Mouse (Mus musculus): ENCODE data around the gene Apeh. TPM values are rescaled to one million over a fixed set of nuclear protein-coding genes. Genes with fewer than 3 reads are reported as not detected.
"Not testable (repeated sequence)": the region's sequence is repeated elsewhere in the genome, so short reads cannot be mapped to it uniquely, and the experiment has no call there.

The Apeh gene
- polyA plus RNA-seq (2016; fragmentation: Nextera tagmentation; extraction: Ambion mirVana): 80.7 and 84.4 TPM in 2 replicates

DNA sequence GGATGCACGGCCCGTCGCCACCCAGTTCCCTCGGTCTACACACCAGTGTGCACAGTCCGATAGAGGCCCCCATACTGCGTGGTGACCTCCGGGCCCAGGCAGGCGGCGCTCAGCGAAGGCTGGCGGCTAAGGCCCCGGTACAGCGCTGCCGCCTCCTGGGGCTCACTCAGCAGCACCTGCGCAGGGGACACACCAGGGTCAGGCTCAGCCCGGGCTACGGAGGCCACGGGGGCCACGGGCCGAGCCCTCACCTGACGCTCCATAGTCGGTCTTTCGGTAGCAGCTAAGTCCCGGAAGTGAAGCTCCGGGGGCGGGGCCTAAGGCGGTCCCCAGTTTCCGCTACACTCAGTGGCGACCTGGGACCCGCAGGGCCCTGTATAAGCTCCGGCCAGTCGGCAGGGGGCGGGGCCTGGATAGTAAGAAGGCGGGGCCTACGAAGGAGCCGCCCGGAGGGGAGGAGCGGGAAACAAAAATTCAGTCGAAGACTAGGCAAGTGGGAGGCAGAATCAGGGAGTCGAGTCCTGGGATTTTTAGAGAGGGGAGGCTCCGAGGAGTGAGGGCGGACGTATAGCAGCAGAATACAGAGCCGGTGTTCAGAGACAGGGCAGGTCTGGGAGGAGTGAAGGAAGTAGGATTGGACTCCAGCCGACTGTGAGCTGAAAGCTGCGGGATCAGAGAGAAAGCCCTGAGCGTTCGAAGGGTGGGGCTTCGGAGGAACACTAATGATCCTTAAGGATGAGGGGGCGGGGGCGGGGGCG lies at the start of gene Apeh:
Apeh (minus strand) TSS at position 423 of the 758 bp plus-strand sequence.
- WGBS: under 1% methylated on average over 52 of the region's 52 CpGs

DNA sequence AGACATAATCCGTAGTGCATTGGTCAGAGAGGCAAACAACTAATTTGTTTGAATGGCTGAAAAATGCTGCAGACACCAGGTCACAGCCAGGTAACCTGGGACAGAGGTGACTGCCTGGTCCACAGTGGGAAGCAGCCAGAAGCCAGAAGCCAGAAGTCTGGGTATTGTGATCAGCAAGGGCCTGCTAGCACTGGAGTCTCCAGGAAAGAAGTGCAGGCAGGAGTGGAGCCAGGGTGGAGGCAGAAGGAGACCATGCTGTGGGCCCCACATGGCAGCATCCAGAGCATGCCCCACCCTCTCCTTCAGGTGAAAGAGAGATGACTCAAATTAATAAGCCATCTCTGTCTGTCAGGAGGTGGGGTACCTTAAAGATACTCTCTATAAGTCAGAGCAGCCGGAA lies 49.1 kb upstream of the Apeh start:
- DNase-seq (ENCODE audit: low spot score): no peak

More for the DNA sequence above, at the start of gene Apeh:
- Histone ChIP-seq H3K4me3 (peak within 1 kb of the TSS; percentile 77), H3K27ac (peak within 1 kb of the TSS; percentile 92), H3K27me3 (ENCODE audit: insufficient read depth, poor library complexity, severe bottlenecking) (no peaks in the 10 kb centered on the region), H3K36me3 (peaks cover 36% of the 10 kb centered on the region), H3K4me1 (peaks cover 53% of the 10 kb centered on the region), H3K9me3 (no peaks in the 10 kb centered on the region)
- DNase-seq (ENCODE audit: low spot score): peak; percentile 98

DNA sequence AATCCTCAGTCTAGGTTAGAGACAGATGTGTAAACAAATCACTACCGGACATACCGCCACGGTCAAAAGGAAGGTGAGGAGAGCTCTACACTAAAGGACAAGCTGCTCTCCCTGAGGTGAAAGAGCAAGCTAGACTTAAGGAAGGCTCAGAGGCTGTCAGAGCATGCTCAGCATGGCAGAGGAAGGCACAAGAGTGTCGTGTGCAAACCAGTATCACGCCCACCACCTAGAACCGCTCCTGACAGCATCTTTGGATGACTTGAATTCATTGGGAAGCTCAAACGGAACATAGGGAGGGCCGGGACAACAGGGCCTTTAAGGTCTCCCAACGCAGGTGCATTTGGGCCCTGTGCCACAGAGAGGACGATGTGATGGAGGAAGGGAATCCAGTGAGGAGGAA lies 47.0 kb upstream of the Apeh start:
- H3K9me3 ChIP-seq: no peaks in the 10 kb centered on the region; the same call in 1 of the 2 replicates
- DNase-seq (ENCODE audit: low spot score): no peak
- 0 out of 2 replicates have a peak, but pooled peaks cover 2% of the 10 kb centered on the region for H3K27me3 ChIP-seq (ENCODE audit: insufficient read depth, poor library complexity, severe bottlenecking)
- WGBS: 83% methylated on average over 10 of the region's 10 CpGs
- H3K4me3 ChIP-seq: no peak overlapping the region
- H3K4me1 ChIP-seq: peaks cover 18% of the 10 kb centered on the region
- no peak overlapping the region for H3K27ac ChIP-seq
- no peaks in the 10 kb centered on the region for H3K36me3 ChIP-seq

More for the DNA sequence above, 49.1 kb upstream of the Apeh start:
- Histone ChIP-seq H3K4me1 (peaks cover 10% of the 10 kb centered on the region), H3K27me3 (ENCODE audit: insufficient read depth, poor library complexity, severe bottlenecking) (no peaks in the 10 kb centered on the region), H3K36me3 (no peaks in the 10 kb centered on the region), H3K27ac (no peak overlapping the region), H3K9me3 (no peaks in the 10 kb centered on the region; the same call in 1 of the 2 replicates), H3K4me3 (no peak overlapping the region)
- 89% methylated on average over 2 of the region's 2 CpGs for WGBS

DNA sequence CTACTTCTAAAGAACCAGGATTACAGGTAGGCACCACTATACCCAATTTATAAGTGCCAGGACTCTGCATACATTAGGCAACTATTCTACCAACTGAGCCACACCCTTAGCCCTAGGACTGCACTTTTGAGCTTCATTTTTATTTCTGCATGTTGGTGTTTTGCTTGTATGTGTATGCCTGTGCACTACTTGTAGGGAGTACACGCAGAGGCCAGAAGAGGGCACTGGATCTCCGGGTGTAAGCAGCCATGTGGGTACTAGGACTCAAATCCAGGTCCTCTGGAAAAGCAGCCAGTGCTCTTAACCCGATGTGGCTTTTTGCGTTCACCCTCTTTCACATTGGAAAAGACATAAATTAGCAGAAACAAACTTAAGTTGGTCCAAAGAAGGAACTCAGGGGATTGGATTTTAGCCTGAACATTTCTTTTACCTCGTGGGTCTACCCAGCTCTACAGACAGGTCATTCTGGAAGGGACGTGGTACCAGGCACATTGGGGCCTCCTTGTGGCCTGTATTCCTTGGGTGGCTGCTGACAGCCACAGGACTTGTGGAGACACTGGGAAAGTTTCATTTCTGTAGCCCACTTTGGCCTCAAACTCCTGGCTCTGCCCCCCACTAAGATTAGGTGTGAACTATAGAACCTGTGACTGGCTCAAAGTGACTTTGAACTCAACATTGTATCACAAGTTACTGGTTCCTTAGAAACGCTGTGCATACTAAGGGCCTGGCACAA lies 45.7 kb upstream of the Apeh start:
- Histone ChIP-seq H3K4me1 (peaks cover 18% of the 10 kb centered on the region), H3K36me3 (no peaks in the 10 kb centered on the region), H3K9me3 (no peaks in the 10 kb centered on the region; the same call in 1 of the 2 replicates), H3K27me3 (ENCODE audit: insufficient read depth, poor library complexity, severe bottlenecking) (0 out of 2 replicates have a peak, but pooled peaks cover 2% of the 10 kb centered on the region), H3K27ac (no peak overlapping the region), H3K4me3 (no peak overlapping the region)
- 69% methylated on average over 7 of the region's 7 CpGs for WGBS
- DNase-seq (ENCODE audit: low spot score): no peak

DNA sequence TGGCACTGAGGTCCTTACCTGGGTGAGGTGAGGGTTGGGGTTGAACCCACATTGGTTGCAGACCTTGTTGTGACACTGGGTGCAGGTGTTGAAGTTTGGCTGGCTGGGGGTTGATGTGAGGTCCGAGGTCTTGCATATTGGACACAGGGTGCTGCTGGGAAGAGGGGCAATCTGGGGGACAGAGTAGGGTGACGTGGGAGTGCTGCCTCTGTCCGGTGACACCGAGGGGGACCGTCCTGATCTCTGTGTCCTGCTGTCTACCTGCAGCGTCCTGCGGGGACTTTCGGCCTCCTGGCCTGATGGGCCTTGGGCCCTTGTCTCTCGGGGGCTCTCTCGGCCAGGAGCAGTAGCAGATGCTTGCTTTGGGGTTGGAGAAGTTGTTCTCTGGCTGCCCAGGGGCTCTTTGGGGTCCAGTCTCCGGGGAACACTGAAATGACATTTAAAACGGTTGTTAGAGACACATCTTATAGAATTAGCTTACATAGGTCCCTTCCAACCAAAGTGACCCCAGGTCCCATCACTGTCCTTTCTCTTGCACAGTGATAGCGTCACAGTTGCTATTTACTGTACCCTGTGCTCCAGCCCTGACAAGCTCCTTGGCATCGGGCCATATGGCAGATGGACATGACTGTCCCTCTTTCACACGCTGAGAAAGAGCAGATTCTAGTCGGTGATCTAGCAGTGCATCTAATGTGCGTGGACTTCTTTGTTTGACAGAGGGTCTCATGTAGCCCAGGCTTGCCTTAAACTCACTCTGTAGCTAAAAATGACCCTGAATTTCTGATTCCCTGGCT lies 45.0 kb upstream of the Apeh start:
- no peak overlapping the region for H3K4me3 ChIP-seq
- no peaks in the 10 kb centered on the region for H3K36me3 ChIP-seq
- H3K27me3 ChIP-seq (ENCODE audit: insufficient read depth, poor library complexity, severe bottlenecking): 0 out of 2 replicates have a peak, but pooled peaks cover 2% of the 10 kb centered on the region
- no peak for DNase-seq (ENCODE audit: low spot score)
- no peaks in the 10 kb centered on the region; the same call in 1 of the 2 replicates for H3K9me3 ChIP-seq
- H3K27ac ChIP-seq: no peak overlapping the region
- 80% methylated on average over 17 of the region's 17 CpGs for whole genome bisulfite sequencing
- H3K4me1 ChIP-seq: peaks cover 14% of the 10 kb centered on the region

DNA sequence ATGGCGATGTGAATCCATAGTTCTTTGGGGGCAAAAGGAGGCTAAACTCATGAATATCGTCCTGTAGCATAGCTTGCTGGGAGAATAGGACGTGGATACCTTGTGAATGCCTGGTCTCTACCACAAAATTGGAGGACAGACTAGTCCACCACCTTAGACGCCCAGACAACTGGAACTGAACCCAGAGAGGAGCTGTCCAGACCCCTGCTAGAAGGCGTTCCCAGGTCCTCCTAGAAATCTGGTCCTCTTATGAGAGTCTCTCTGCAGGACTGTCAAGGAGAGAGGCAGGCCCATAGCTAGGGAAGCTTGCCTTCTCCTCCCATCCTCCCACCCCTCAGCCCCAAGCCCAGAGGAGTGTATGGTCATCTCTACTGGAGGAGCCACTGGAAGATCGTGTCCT lies 43.7 kb upstream of the Apeh start:
- Histone ChIP-seq H3K4me3 (no peak overlapping the region), H3K9me3 (no peaks in the 10 kb centered on the region; the same call in 1 of the 2 replicates), H3K27me3 (ENCODE audit: insufficient read depth, poor library complexity, severe bottlenecking) (peaks cover 2% of the 10 kb centered on the region; the same call in 1 of the 2 replicates), H3K27ac (no peak overlapping the region), H3K4me1 (peaks cover 13% of the 10 kb centered on the region), H3K36me3 (no peaks in the 10 kb centered on the region)
- DNase-seq (ENCODE audit: low spot score): no peak
- WGBS: 71% methylated on average over 6 of the region's 6 CpGs

DNA sequence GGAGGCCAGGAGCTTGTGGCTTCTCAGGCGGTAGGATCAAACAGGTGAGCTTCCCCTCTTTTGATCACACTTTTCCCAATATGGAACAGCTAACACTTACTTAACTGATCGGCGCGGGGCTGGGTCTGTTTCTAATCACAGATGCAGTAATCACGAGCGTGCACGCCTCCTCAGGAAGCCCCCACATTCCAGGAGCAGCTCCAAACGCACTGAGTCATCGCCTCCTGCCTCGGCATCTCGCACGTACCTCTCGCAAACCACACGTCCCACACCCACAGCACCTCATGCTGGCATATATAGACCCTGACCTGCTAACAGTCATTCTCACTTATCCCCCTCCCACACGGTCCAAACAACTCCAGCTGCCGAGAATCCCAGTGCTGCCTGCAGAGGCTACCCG lies 43.1 kb upstream of the Apeh start:
- WGBS: 13% methylated on average over 17 of the region's 17 CpGs
- H3K4me3 ChIP-seq: peak overlapping the region; percentile 22; the same call in 1 of the 2 replicates
- no peaks in the 10 kb centered on the region for H3K9me3 ChIP-seq
- H3K36me3 ChIP-seq: no peaks in the 10 kb centered on the region
- H3K27me3 ChIP-seq (ENCODE audit: insufficient read depth, poor library complexity, severe bottlenecking): peaks cover 2% of the 10 kb centered on the region; the same call in 1 of the 2 replicates
- H3K4me1 ChIP-seq: peaks cover 13% of the 10 kb centered on the region
- DNase-seq (ENCODE audit: low spot score): no peak
- H3K27ac ChIP-seq: 0 out of 2 replicates have a peak overlapping the region, but pooled peaks have one; percentile 56

DNA sequence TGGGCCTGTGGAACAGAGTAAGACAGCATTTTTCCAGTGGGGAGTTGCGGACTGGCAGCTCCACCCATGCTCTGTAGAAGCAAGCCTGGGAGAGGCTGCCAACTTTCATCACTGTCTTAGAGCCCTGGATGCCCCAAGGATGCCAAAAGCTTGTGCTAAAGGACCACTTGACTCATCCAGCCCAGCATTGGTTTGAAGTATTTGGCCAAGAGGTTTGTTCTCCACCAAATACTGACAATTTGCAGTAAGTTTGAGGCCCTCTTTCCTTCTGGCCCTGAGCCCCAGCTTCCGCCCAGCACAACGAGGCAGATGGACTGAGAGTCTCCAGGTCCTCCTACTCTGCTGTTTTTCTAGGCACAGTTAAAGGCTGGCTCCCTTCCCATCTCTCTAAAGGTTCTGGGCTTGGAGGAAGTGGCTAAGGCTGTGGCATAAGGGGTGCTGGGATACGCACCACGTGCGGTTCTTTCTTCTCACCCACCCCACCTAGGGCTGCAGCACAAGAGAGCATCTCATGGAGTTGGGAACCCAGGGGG lies 42.6 kb upstream of the Apeh start:
- no peaks in the 10 kb centered on the region for H3K36me3 ChIP-seq
- 0 out of 2 replicates have a peak overlapping the region, but pooled peaks have one; percentile 56 for H3K27ac ChIP-seq
- peaks cover 2% of the 10 kb centered on the region; the same call in 1 of the 2 replicates for H3K27me3 ChIP-seq (ENCODE audit: insufficient read depth, poor library complexity, severe bottlenecking)
- WGBS: 75% methylated on average over 6 of the region's 6 CpGs
- H3K4me1 ChIP-seq: peaks cover 13% of the 10 kb centered on the region
- peak overlapping the region; percentile 22; the same call in 1 of the 2 replicates for H3K4me3 ChIP-seq
- no peaks in the 10 kb centered on the region for H3K9me3 ChIP-seq
- DNase-seq (ENCODE audit: low spot score): no peak

DNA sequence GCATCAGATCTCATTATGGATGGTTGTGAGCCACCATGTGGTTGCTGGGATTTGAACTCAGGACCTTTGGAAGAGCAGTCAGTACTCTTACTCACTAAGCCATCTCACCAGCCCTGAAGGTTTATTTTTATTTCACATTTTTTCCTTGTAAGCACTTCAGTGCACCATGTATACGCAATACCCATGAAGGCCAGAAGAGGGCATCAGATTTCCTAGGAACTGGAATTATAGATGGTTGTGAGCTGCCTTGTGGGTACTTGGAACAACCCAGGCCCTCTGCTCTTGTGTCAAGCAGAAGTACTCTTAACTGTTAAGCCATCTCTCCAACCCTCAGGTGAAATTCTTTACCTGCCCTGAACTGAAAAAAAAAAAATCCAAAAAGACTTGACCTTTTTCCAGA lies 41.8 kb upstream of the Apeh start:
- H3K27ac ChIP-seq: no peak overlapping the region
- peaks cover 2% of the 10 kb centered on the region; the same call in 1 of the 2 replicates for H3K27me3 ChIP-seq (ENCODE audit: insufficient read depth, poor library complexity, severe bottlenecking)
- DNase-seq (ENCODE audit: low spot score): no peak
- H3K36me3 ChIP-seq: no peaks in the 10 kb centered on the region
- H3K9me3 ChIP-seq: no peaks in the 10 kb centered on the region
- H3K4me1 ChIP-seq: peaks cover 13% of the 10 kb centered on the region
- no peak overlapping the region for H3K4me3 ChIP-seq
- 38% methylated on average over 1 of the region's 1 CpGs for WGBS

DNA sequence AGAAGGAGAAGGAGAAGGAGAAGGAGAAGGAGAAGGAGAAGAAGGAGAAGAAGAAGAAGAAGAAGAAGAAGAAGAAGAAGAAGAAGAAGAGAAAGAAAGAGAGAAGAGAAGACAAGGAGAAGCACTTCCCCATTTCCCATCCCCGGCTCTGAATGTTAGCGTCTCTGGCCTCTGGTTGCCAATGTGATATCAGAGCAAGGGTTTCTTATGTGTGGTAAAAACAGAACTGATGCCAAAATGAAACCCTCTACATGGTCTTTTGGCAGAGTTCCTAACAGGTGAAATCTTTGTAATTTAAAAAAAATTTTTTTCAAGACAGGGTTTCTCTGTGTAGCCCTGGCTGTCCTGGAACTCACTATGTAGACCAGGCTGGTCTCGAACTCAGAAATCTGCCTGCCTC lies 41.3 kb upstream of the Apeh start:
- not testable (repeated sequence) for H3K27ac ChIP-seq; H3K27me3 ChIP-seq (ENCODE audit: insufficient read depth, poor library complexity, severe bottlenecking); H3K36me3 ChIP-seq; H3K9me3 ChIP-seq; DNase-seq (ENCODE audit: low spot score); H3K4me3 ChIP-seq
- 86% methylated on average over 3 of the region's 3 CpGs for WGBS
- H3K4me1 ChIP-seq: peaks cover 13% of the 10 kb centered on the region

DNA sequence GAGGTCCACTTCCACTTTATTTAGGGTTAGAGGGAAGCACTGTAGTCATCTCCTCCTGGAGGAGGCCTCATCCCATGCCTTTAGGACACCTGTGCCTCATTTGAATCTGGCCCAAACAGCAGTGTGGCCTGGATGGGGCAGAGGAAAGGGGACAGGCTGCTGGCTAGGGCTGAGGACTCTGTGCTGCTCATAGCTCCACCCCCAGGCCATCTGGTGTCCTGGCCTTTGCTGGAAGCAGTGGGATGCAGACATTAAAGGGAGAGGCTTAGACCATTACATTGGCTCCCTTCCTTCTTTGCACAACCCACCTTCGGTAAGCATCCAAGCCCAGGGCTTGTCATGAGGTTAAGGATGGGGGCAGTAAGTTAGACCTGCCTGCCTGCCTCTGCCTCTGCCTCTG lies 39.1 kb upstream of the Apeh start:
- Histone ChIP-seq H3K4me1 (peaks cover 21% of the 10 kb centered on the region), H3K9me3 (no peaks in the 10 kb centered on the region), H3K27ac (no peak overlapping the region; the same call in 1 of the 2 replicates), H3K4me3 (no peak overlapping the region), H3K27me3 (ENCODE audit: insufficient read depth, poor library complexity, severe bottlenecking) (peaks cover 2% of the 10 kb centered on the region), H3K36me3 (no peaks in the 10 kb centered on the region)
- no peak for DNase-seq (ENCODE audit: low spot score)
- WGBS: 90% methylated on average over 1 of the region's 1 CpGs

DNA sequence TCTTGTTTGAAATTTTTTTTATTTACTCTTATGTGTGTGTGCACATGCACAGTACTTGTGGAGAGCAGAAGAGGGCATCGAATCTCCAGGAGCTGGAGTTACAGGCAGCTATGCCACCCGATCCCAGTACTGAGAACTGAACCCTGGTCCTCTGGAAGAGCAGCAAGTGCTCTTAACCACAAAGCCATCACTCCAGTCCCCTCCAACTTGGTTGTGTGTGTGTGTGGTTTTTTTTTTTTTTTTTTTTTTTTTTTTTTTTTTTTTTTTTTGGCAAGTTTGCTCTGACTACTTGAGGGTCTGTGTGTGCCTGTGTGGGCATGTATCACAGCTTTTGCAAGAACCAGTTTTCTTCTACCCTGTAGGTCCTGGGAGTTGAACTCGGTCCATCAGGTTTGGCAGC lies 38.0 kb upstream of the Apeh start:
- Histone ChIP-seq H3K36me3 (no peaks in the 10 kb centered on the region), H3K9me3 (no peaks in the 10 kb centered on the region), H3K4me3 (no peak overlapping the region), H3K4me1 (peaks cover 21% of the 10 kb centered on the region), H3K27ac (no peak overlapping the region), H3K27me3 (ENCODE audit: insufficient read depth, poor library complexity, severe bottlenecking) (no peaks in the 10 kb centered on the region; the same call in none of the 2 replicates)
- DNase-seq (ENCODE audit: low spot score): no peak
- WGBS: 86% methylated on average over 3 of the region's 3 CpGs

Data from heart, embryonic 10.5 days (tissue).